Mouse (Mus musculus): ENCODE measurements around the gene Ghrh. TPM values are rescaled to one million over a fixed set of nuclear protein-coding genes. Genes with fewer than 3 reads are reported as not detected.
A peak's percentile ranks its signal among the peaks of the same experiment; 100 is the strongest.

Ghrh gene
- polyA plus RNA-seq, 1 experiment = not detected

- H3K27ac ChIP-seq (ENCODE audit: insufficient read depth, low read length) = no peak overlapping the region
- no peak for TF ChIP-seq CTCF (IDR thresholded peaks at IDR 0.05; ENCODE audit: extremely low read depth, insufficient read depth, insufficient read length, insufficient replicate concordance)
- no peak for TF ChIP-seq POLR2A (IDR thresholded peaks at IDR 0.05; ENCODE audit: low read depth, low read length)
- no peaks in the 10 kb centered on the region for H3K27me3 ChIP-seq (ENCODE audit: control insufficient read depth, insufficient read depth, low read length)
- 81% methylated on average over 12 of the region's 12 CpGs for WGBS
- no peak overlapping the region for H3K4me3 ChIP-seq (ENCODE audit: extremely low read depth, insufficient read depth, insufficient read length)
- no peaks in the 10 kb centered on the region for H3K36me3 ChIP-seq (ENCODE audit: control insufficient read depth, insufficient read depth, low read length)
- DNase-seq (ENCODE audit: low read depth in 1 of 2, low spot score in 2 of 2) = no peak
- no peaks in the 10 kb centered on the region for H3K4me1 ChIP-seq (ENCODE audit: control insufficient read depth, insufficient read depth, insufficient read length)
These were observed 1.9 kb upstream of the Ghrh start for GRCm38 (mm10) chr2:157349121-157349778.

GRCm38 (mm10) chr2:157343337-157343736, 4.0 kb downstream of the Ghrh start:
- no peak overlapping the region for H3K4me3 ChIP-seq (ENCODE audit: extremely low read depth, insufficient read depth, insufficient read length)
- 84% methylated on average over 6 of the region's 6 CpGs for WGBS
- no peaks in the 10 kb centered on the region for H3K4me1 ChIP-seq (ENCODE audit: control insufficient read depth, insufficient read depth, insufficient read length)
- TF ChIP-seq CTCF (IDR thresholded peaks at IDR 0.05; ENCODE audit: extremely low read depth, insufficient read depth, insufficient read length, insufficient replicate concordance) = no peak
- no peak for TF ChIP-seq POLR2A (IDR thresholded peaks at IDR 0.05; ENCODE audit: low read depth, low read length)
- no peaks in the 10 kb centered on the region for H3K36me3 ChIP-seq (ENCODE audit: control insufficient read depth, insufficient read depth, low read length)
- H3K27me3 ChIP-seq (ENCODE audit: control insufficient read depth, insufficient read depth, low read length) = no peaks in the 10 kb centered on the region
- DNase-seq (ENCODE audit: low read depth in 1 of 2, low spot score in 2 of 2) = no peak
- no peak overlapping the region for H3K27ac ChIP-seq (ENCODE audit: insufficient read depth, low read length)

GRCm38 (mm10) chr2:157342328-157342926, 4.9 kb downstream of the Ghrh start:
- WGBS = 85% methylated on average over 5 of the region's 5 CpGs
- no peaks in the 10 kb centered on the region for H3K27me3 ChIP-seq (ENCODE audit: control insufficient read depth, insufficient read depth, low read length)

GRCm38 (mm10) chr2:157341554-157342270, 5.6 kb downstream of the Ghrh start:
- no peaks in the 10 kb centered on the region for H3K27me3 ChIP-seq (ENCODE audit: control insufficient read depth, insufficient read depth, low read length)
- 55% methylated on average over 11 of the region's 11 CpGs for whole genome bisulfite sequencing
- TF ChIP-seq POLR2A (IDR thresholded peaks at IDR 0.05; ENCODE audit: low read depth, low read length) (no peak), CTCF (IDR thresholded peaks at IDR 0.05; ENCODE audit: extremely low read depth, insufficient read depth, insufficient read length, insufficient replicate concordance) (peak; percentile 88; the same call in 1 of the 2 replicates)
- no peaks in the 10 kb centered on the region for H3K4me1 ChIP-seq (ENCODE audit: control insufficient read depth, insufficient read depth, insufficient read length)
- H3K36me3 ChIP-seq (ENCODE audit: control insufficient read depth, insufficient read depth, low read length) = no peaks in the 10 kb centered on the region
- no peak overlapping the region for H3K27ac ChIP-seq (ENCODE audit: insufficient read depth, low read length)
- DNase-seq (ENCODE audit: low read depth in 1 of 2, low spot score in 2 of 2) = peak; percentile 3 to 49
- no peak overlapping the region for H3K4me3 ChIP-seq (ENCODE audit: extremely low read depth, insufficient read depth, insufficient read length)

More at GRCm38 (mm10) chr2:157342328-157342926, 4.9 kb downstream of the Ghrh start:
- H3K4me3 ChIP-seq (ENCODE audit: extremely low read depth, insufficient read depth, insufficient read length) = no peak overlapping the region
- no peaks in the 10 kb centered on the region for H3K4me1 ChIP-seq (ENCODE audit: control insufficient read depth, insufficient read depth, insufficient read length)
- no peaks in the 10 kb centered on the region for H3K36me3 ChIP-seq (ENCODE audit: control insufficient read depth, insufficient read depth, low read length)
- H3K27ac ChIP-seq (ENCODE audit: insufficient read depth, low read length) = no peak overlapping the region
- TF ChIP-seq CTCF (IDR thresholded peaks at IDR 0.05; ENCODE audit: extremely low read depth, insufficient read depth, insufficient read length, insufficient replicate concordance) (no peak), POLR2A (IDR thresholded peaks at IDR 0.05; ENCODE audit: low read depth, low read length) (no peak)
- DNase-seq (ENCODE audit: low read depth in 1 of 2, low spot score in 2 of 2) = no peak

- Histone ChIP-seq H3K4me1 (ENCODE audit: control insufficient read depth, insufficient read depth, insufficient read length) (no peaks in the 10 kb centered on the region), H3K4me3 (ENCODE audit: extremely low read depth, insufficient read depth, insufficient read length) (no peak overlapping the region), H3K27ac (ENCODE audit: insufficient read depth, low read length) (0 out of 2 replicates have a peak overlapping the region, but pooled peaks have one; percentile 15), H3K36me3 (ENCODE audit: control insufficient read depth, insufficient read depth, low read length) (no peaks in the 10 kb centered on the region), H3K27me3 (ENCODE audit: control insufficient read depth, insufficient read depth, low read length) (no peaks in the 10 kb centered on the region)
- TF ChIP-seq CTCF (IDR thresholded peaks at IDR 0.05; ENCODE audit: extremely low read depth, insufficient read depth, insufficient read length, insufficient replicate concordance) (no peak), POLR2A (IDR thresholded peaks at IDR 0.05; ENCODE audit: low read depth, low read length) (no peak)
- no peak for DNase-seq (ENCODE audit: low read depth in 1 of 2, low spot score in 2 of 2)
- WGBS = 73% methylated on average over 7 of the region's 7 CpGs
These were observed 7.0 kb downstream of the Ghrh start for GRCm38 (mm10) chr2:157340221-157340741.

GRCm38 (mm10) chr2:157339532-157339931, 7.8 kb downstream of the Ghrh start:
- H3K4me3 ChIP-seq (ENCODE audit: extremely low read depth, insufficient read depth, insufficient read length) = no peak overlapping the region
- no peaks in the 10 kb centered on the region for H3K4me1 ChIP-seq (ENCODE audit: control insufficient read depth, insufficient read depth, insufficient read length)
- no peaks in the 10 kb centered on the region for H3K36me3 ChIP-seq (ENCODE audit: control insufficient read depth, insufficient read depth, low read length)
- 83% methylated on average over 7 of the region's 7 CpGs for WGBS
- H3K27me3 ChIP-seq (ENCODE audit: control insufficient read depth, insufficient read depth, low read length) = no peaks in the 10 kb centered on the region
- DNase-seq (ENCODE audit: low read depth in 1 of 2, low spot score in 2 of 2) = no peak
- TF ChIP-seq CTCF (IDR thresholded peaks at IDR 0.05; ENCODE audit: extremely low read depth, insufficient read depth, insufficient read length, insufficient replicate concordance) = no peak
- no peak for TF ChIP-seq POLR2A (IDR thresholded peaks at IDR 0.05; ENCODE audit: low read depth, low read length)
- no peak overlapping the region for H3K27ac ChIP-seq (ENCODE audit: insufficient read depth, low read length)

Measured in spleen, adult 2 months (tissue).